Mouse (Mus musculus) frontal cortex, adult 2 months (tissue): ENCODE measurements around the gene Capns1. TPM values are rescaled to one million over a fixed set of nuclear protein-coding genes. Genes with fewer than 3 reads are reported as not detected.
A peak's percentile ranks its signal among the peaks of the same experiment; 100 is the strongest.

Experiments used
- DNase-seq, 2 experiments: peaks; one replicate each; pipeline ENCODE4 v3.0.0; 2022; ENCODE audit warnings: low spot score in 1 of 2; ENCODE audit errors: extremely low spot score in 1 of 2
- polyA plus RNA-seq: library from polyadenylated mRNA; depleted of rRNA; stranded (reverse); fragments of >200 nt; gene quantifications from 2 replicates; pipeline ENCODE4 v1.2.3, GENCODE M21; 2012; rRNA removed

Gene Capns1
- polyA plus RNA-seq, 1 experiment = 236 TPM

DNA sequence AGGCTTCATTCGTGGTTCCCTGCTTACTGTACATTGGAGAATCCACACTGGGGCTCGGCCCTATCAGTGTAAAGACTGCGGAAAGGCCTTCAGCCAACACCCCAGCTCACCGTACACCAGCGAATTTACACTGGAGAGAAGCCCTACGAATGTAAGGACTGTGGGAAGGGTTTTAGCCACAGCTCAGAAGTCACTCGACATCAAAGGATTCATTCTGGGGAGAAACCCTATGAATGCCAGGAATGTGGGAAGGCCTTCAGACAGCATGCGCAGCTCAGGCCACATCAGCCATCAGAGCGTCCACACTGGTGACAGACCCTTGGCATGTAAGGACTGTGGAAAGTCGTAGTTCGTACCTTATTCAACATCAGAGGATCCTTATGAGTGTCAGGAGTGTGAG lies 20.4 kb downstream of the Capns1 start:
- DNase-seq = no peak

DNA sequence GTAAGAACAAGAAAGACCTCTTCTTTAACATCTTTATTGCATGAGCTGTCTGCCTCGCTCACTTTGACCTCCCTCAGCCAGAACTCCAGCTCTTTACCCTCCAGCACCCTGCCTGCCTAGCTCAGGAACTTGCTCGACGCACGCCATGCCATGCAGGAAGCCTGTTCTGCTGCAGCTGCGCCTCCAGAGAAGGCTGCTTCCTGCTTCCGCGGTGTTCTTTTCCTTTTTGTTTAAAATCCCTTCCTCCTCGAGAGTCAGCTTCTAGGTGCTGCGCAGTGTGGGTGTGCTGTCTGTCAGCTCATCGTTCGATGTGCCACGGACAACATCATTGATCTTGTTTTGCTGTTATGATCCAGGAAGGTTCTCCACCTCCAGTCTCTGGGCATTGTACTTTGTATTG lies 22.1 kb downstream of the Capns1 start:
- DNase-seq = no peak

DNA sequence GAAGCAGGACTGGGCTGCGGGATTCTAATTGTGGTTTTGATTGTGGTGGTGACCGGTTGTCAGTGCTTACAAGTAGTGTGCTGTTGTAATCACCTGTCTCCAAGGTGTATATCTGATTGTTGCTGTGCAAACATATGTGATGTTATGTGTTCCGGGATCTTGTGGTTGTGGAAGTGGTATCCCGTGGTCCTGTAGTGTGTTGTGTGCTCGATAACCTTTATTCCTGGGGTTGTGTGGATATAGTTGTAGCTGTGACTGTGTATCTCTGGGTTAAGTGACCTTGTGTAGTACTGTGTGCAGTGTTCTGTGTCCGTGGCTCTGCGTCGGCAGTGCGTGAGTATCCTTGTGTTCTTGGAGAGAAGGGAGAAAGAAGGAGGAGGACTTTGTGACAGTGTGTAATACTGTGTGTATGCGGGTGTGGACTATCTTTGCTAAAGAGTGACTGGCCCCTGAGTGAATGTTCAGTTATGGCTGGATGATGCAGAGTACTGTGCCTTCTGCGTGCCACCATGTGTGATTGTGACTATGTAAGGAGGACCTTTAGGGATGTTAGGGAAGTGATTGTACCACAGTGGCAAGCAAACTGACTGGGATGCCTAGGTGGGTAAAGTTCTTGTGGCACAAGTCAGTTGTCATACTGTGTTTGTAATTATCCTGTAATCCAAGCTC lies 28.2 kb downstream of the Capns1 start:
- DNase-seq = no peak

DNA sequence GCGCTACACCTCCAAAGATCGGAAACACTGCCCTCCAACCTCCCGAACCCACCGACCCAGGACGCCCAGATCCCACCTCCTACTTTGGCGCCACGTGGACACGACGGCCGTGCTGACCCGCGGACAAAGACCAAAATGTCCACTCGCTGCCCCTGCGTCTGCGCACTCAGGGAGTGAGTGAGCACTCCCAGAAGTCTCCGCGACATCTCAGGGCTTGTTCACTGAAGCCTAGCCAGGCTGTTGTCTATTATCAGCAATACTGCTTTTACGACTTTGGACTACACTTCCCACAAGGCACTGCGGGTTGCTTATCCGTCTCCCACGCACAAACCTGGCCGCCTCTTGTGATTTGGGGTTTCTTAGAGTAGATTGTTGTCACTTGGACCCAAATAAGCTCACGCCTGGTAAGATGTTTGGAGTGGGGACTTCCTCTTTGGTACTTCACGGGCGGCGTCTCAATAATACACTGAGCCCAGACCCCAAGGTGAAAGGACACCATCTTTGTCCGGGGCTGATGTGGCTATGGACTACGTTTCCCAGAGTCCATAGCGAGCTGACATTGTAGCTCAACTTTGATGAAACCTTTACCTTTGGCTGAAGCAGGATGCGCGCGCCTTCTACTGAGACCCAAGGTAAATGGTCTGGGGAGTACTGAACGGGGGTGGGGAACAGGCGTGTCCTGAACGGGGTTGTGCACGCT lies 28.9 kb downstream of the Capns1 start, which contains the start of gene Zfp146:
Gene Zfp146 (minus strand): TSS at position 168 of the 700 bp plus-strand sequence.
- peak; percentile 96 to 97 for DNase-seq

DNA sequence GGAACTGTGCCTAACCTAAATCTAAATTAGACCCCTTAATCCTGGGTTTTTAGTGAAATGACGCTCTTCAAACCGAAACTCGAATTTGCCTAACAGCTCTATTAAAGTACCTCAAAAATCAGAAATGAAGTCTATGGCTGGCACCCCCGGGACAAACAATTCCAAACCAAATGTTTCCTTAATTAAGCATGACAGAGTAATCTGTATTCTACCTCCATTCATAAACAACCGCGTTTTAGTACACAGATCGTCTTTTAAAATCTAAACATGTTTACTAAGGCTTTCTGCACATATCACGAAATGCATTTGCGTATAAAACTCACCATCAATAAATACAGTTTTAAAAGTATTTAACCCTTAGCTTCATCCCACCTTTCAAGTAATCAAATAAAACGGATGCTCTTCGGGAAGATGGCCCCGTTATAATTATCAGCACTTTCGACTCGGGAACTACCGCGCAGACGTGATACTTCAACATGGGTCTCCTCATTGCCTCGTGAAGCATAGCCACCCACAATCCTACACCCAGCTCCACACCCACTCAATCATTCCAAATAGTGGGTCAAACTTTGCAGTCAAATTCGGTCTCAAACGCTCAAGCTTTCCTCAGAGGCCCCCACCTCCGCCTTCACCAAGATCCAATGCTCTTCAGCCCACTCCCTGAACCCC lies 29.6 kb downstream of the Capns1 start:
- peak in 1 of 2 experiments; percentile 39 for DNase-seq

DNA sequence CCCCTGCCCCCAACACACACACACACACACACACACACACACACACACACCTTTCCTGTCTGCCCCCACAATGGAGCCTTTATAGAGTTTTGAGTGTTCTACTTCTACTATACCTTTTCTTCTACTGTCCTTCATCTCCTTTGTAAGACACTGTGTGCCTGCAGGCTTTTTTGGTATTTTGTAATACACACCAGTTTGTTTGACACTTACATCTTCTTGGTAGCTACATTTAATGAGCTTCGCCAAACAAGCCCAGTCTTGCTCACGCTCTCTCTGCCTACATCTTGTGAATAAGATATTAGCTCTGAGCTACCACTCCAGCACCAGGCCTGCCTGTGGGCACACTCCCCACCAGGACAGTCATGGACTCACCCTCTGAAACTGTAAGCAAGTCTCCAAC lies 33.9 kb downstream of the Capns1 start:
- DNase-seq = no peak

DNA sequence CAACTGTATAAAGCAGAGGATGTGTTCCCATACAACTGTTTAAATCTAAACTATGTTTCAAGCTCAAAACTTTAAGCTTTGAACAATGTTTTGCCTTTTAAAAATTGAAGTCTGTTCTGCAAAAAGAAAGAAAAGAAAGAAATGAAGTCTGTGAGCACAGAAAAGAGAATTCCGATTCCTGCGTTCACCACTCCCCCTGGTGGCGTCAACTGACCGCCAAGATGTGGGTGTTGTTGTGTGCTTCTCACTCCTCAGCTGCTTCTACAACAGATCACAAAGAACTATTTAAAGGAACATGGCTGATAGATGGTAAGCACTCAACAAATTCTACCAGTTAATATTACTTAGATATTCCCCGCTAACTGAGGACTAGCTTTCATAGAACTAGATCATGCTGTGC lies 35.5 kb downstream of the Capns1 start:
- DNase-seq = no peak

DNA sequence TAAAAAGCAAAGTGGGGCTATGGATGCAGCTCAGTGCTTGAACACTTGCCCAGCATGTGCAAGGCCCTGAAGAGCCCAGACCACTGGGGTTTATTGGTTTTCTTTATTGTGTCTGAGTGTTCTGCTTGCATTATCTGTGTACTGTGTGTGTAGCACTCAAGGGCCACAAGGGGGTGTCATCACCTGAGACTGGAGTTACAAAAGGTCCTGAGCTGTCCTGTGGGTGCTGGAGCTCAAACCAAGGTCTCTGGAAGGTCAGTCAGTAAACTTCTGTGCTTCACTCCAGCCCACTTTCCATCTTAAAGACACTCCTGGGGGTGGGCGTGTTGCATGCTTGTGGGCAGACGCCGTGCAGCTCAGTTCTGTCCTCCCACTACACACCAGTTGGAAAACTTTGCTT lies 43.1 kb downstream of the Capns1 start:
- no peak for DNase-seq

DNA sequence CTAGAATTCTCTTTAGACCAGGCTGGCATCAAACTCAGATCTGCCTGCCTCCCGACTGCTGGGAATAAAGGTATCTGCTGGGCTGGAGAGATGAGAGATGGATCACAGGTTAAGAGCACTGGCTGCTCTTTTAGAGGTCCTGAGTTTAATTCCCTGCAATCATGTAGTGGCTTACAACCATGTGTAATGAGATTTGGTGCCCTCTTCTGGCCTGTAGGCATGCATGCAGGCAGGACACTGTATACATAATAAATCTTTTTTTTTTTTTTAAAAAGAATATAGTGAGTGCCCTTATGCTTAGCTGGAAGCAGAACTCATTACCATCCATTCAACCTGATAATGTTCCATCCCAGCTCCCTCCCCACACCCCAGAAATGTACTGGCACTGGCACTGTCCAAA lies 44.6 kb downstream of the Capns1 start:
- no peak for DNase-seq

DNA sequence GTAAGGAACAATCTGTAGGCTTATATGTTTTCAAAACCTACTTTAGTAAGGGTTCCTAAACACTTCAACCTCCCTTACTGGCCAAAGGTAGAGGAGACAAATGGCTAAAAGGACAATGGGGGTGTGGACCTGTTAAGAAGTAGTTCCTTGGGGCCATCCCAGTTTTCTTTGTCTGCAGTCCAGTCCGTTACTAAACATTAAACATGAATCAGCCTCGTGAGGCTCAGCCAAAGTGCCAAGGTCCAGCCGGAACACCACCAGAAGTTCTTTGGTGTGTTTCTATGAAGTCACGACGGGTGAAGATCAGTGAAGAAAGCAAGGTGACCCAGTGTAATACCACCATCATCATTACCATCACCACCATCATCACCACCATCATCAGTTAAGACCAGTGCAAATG lies 51.6 kb downstream of the Capns1 start:
- no peak for DNase-seq

DNA sequence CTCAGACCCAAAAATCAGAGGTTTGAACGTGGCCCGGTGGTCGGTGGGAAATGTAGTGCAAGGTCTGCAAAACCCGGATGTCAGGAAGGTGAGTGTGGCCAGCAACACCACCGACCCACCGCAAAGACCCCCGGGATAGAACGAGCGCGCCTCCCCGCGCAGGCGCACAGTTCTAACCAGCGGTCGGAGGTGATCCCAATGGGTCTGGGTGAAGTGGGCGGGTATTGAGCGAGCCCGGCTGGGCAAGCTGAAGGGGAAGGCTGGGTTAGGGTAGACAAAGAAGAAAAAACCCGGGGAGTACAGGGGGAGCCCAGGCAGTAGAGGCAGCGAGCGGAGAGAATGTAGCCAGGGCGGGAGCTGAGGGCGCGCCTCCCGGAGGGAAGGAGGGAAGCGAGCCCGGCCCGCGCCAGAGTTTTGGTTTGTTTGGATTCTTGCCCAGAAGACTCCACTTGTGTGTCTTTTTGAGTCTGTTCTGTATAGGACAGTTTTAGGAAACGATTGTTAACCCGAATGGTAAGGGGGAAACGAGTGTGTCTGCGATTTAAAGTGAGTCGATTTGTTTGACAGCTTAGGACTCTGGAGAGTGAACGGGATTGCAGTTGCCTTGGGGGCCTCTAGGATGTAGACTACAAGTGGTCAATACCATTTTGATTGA lies 54.9 kb downstream of the Capns1 start:
- peak; percentile 23 to 75 for DNase-seq

DNA sequence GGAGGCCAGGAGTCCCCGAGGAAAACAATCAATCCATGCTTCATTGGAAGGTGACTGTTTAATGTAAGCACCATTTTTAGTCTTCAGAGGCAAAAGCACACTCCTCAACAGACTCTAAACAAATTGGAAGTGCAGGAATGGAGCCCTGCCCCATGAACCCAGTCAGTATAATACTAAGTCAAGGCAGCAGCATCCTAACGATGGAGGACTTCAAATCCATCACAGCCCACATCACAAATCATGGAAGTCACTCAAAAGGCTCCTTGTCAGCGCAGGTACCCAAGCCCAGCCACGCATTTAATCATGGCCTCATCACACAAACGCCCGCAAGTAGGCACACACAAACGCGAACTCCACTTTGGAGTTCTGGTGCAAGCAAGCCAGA lies 55.4 kb downstream of the Capns1 start:
- no peak for DNase-seq

Other genes with a start within 250 kb of the Capns1 start
- gene Zfp74, start 244.7 kb downstream of the Capns1 start, polyA plus RNA-seq = 12.1 and 13.3 TPM in 2 replicates
- 2.5 and 3.1 TPM in 2 replicates for gene Zfp568, start 214.9 kb downstream of the Capns1 start, polyA plus RNA-seq
- gene Zfp14, start 147.4 kb downstream of the Capns1 start, polyA plus RNA-seq = 10.5 TPM in 2 replicates
- 2.6 and 3.4 TPM in 2 replicates for gene Zfp82, start 125.9 kb downstream of the Capns1 start, polyA plus RNA-seq
- 0.61 TPM in 1 of 2 replicates, not detected in the other for gene Gm26920, start 108.4 kb downstream of the Capns1 start, polyA plus RNA-seq
- 6.3 and 7.0 TPM in 2 replicates for gene Zfp566, start 108.3 kb downstream of the Capns1 start, polyA plus RNA-seq
- gene Zfp260, start 104.0 kb downstream of the Capns1 start, polyA plus RNA-seq = 34.8 and 35.4 TPM in 2 replicates
- 9.1 and 9.3 TPM in 2 replicates for gene Zfp382, start 76.9 kb downstream of the Capns1 start, polyA plus RNA-seq
- gene Zfp146, start 29.1 kb downstream of the Capns1 start, polyA plus RNA-seq = 36.0 and 38.8 TPM in 2 replicates
- 5.6 and 7.7 TPM in 2 replicates for gene Cox7a1, start 14.7 kb downstream of the Capns1 start, polyA plus RNA-seq
- 157 and 161 TPM in 2 replicates for gene Polr2i, start 33.1 kb upstream of the Capns1 start, polyA plus RNA-seq
- gene Tbcb, start 33.5 kb upstream of the Capns1 start, polyA plus RNA-seq = 114 and 129 TPM in 2 replicates
- gene Ovol3, start 36.9 kb upstream of the Capns1 start, polyA plus RNA-seq = not detected in 2 replicates
- gene Thap8, start 81.3 kb upstream of the Capns1 start, polyA plus RNA-seq = 0.15 and 0.22 TPM in 2 replicates
- 3.9 and 5.6 TPM in 2 replicates for gene Wdr62, start 81.6 kb upstream of the Capns1 start, polyA plus RNA-seq
- gene Clip3, start 92.9 kb upstream of the Capns1 start, polyA plus RNA-seq = 354 and 373 TPM in 2 replicates
- gene Alkbh6, start 109.9 kb upstream of the Capns1 start, polyA plus RNA-seq = 132 TPM in 2 replicates
- 27.6 and 29.9 TPM in 2 replicates for gene Syne4, start 116.0 kb upstream of the Capns1 start, polyA plus RNA-seq
- gene E130208F15Rik, start 122.9 kb upstream of the Capns1 start, polyA plus RNA-seq = 0.34 and 0.66 TPM in 2 replicates
- 16.9 and 19.2 TPM in 2 replicates for gene Sdhaf1, start 125.1 kb upstream of the Capns1 start, polyA plus RNA-seq
- 19.8 and 22.2 TPM in 2 replicates for gene Lrfn3, start 164.0 kb upstream of the Capns1 start, polyA plus RNA-seq
- 73.2 and 80.4 TPM in 2 replicates for gene Tyrobp, start 214.9 kb upstream of the Capns1 start, polyA plus RNA-seq
- gene Hcst, start 221.0 kb upstream of the Capns1 start, polyA plus RNA-seq = 1.5 and 2.2 TPM in 2 replicates
- gene Nfkbid, start 222.9 kb upstream of the Capns1 start, polyA plus RNA-seq = 5.4 and 6.4 TPM in 2 replicates
- gene Aplp1, start 246.7 kb upstream of the Capns1 start, polyA plus RNA-seq = 940 and 960 TPM in 2 replicates